In the genomic region with DNA sequence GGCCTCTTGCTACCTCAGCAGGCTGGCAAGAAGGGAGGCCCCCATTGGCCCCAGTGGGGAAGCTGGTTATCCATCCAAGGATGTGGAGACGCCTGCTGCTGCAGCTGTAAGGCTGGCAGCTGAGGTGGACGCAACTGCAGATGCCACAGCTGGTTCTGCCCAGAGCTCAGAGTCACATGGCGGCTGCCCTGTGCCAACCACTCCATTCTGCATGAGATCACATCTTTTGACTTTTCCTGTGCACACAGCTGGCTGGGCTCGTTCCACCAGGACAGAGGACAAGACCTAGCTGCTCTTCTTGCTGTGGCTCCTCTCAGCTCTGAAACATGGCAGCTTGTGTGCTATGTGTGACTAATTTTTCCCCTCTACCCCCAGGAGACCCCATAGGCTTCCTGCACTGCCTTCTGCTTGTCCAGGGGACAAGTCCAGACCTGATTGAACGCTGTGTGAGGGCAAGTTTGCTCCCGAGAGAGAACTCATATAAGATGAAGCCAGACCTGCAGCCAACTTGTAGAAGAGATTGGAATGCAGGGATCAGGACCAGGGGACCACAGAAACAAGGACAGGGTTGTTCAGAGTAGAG, we compare ENCODE assay signal across 11 mouse cellular contexts. TPM values are rescaled to one million over a fixed set of nuclear protein-coding genes. Genes with fewer than 3 reads are reported as not detected.
DNase-seq lines count a peak whose midpoint lies in the region; ATAC-seq and TF ChIP-seq lines count a peak whose summit lies in the region.
"Had no signal": no experiment of that assay in that cellular context is flagged by ENCODE, and none has a peak within 500 bp of the region (broad histone marks: within the 10 kb centered on the region; RNA-seq: fewer than 3 reads in every experiment).

No protein-coding gene starts in this region.

- H3K27ac ChIP-seq in hindbrain, embryonic 10.5 days: peak overlapping the region; percentile 51
- no peak overlapping the region for H3K27ac ChIP-seq in hindbrain, embryonic 11.5 days (ENCODE audit: low read depth, low read length)
- H3K27ac ChIP-seq in forebrain, postnatal 0 days (ENCODE audit: low read depth, low read length): peak overlapping the region; percentile 86; the same call in 1 of the 2 replicates
- H3K27ac ChIP-seq in midbrain, embryonic 13.5 days: peak overlapping the region; percentile 92
- H3K27ac ChIP-seq: liver, embryonic 15.5 days had no signal

- no peak overlapping the region for H3K9ac ChIP-seq in hindbrain, embryonic 11.5 days (ENCODE audit: low read depth, low read length)
- no peak overlapping the region for H3K9ac ChIP-seq in forebrain, postnatal 0 days
- H3K9ac ChIP-seq in midbrain, embryonic 13.5 days (replicated peaks): no peak overlapping the region
- H3K9ac ChIP-seq: liver, embryonic 15.5 days had no signal

- H3K4me2 ChIP-seq in hindbrain, embryonic 11.5 days (replicated peaks; ENCODE audit: low read depth, low read length): no peak overlapping the region
- no peak overlapping the region for H3K4me2 ChIP-seq in forebrain, postnatal 0 days (ENCODE audit: low read depth)
- peak overlapping the region; percentile 53 for H3K4me2 ChIP-seq in midbrain, embryonic 13.5 days (replicated peaks)
- H3K4me2 ChIP-seq: liver, embryonic 15.5 days had no signal

- no peak for ATAC-seq in hindbrain, embryonic 11.5 days (ENCODE audit: low FRiP score)
- ATAC-seq in forebrain, postnatal 0 days: no peak
- peak; percentile 15; the same call in 1 of the 2 replicates for ATAC-seq in midbrain, embryonic 13.5 days

- no peak for TF ChIP-seq CTCF in forebrain, postnatal 0 days (IDR thresholded peaks at IDR 0.05; ENCODE audit: low read depth)

- peaks cover 25% of the 10 kb centered on the region for H3K4me1 ChIP-seq in hindbrain, embryonic 10.5 days (replicated peaks)
- H3K4me1 ChIP-seq in hindbrain, embryonic 11.5 days (replicated peaks; ENCODE audit: control insufficient read depth, insufficient read depth, low read length): no peaks in the 10 kb centered on the region
- H3K4me1 ChIP-seq in forebrain, postnatal 0 days (ENCODE audit: insufficient read depth): peaks cover 25% of the 10 kb centered on the region
- H3K4me1 ChIP-seq in midbrain, embryonic 13.5 days (replicated peaks): peaks cover 24% of the 10 kb centered on the region
- H3K4me1 ChIP-seq: liver, embryonic 15.5 days had no signal

- no peaks in the 10 kb centered on the region for H3K36me3 ChIP-seq in hindbrain, embryonic 10.5 days
- H3K36me3 ChIP-seq in hindbrain, embryonic 11.5 days (ENCODE audit: control insufficient read depth, insufficient read depth, low read length): no peaks in the 10 kb centered on the region
- H3K36me3 ChIP-seq in forebrain, postnatal 0 days (ENCODE audit: insufficient read depth): no peaks in the 10 kb centered on the region
- H3K36me3 ChIP-seq in midbrain, embryonic 13.5 days: no peaks in the 10 kb centered on the region
- H3K36me3 ChIP-seq: liver, embryonic 15.5 days had no signal

- no peak overlapping the region for H3K4me3 ChIP-seq in hindbrain, embryonic 10.5 days
- no peak overlapping the region for H3K4me3 ChIP-seq in hindbrain, embryonic 11.5 days (ENCODE audit: low read depth, low read length)
- no peak overlapping the region for H3K4me3 ChIP-seq in forebrain, postnatal 0 days (ENCODE audit: low read depth, low read length)
- no peak overlapping the region for H3K4me3 ChIP-seq in midbrain, embryonic 13.5 days (replicated peaks)
- H3K4me3 ChIP-seq: liver, embryonic 15.5 days had no signal

- H3K27me3 ChIP-seq in hindbrain, embryonic 10.5 days (ENCODE audit: insufficient read depth, poor library complexity, severe bottlenecking): no peaks in the 10 kb centered on the region
- no peaks in the 10 kb centered on the region for H3K27me3 ChIP-seq in hindbrain, embryonic 11.5 days (ENCODE audit: control insufficient read depth, insufficient read depth, low read length)
- no peaks in the 10 kb centered on the region for H3K27me3 ChIP-seq in forebrain, postnatal 0 days (ENCODE audit: insufficient read depth, low read length)
- H3K27me3 ChIP-seq in midbrain, embryonic 13.5 days: no peaks in the 10 kb centered on the region
- H3K27me3 ChIP-seq: liver, embryonic 15.5 days had no signal

- H3K9me3 ChIP-seq in hindbrain, embryonic 10.5 days: peaks cover 8% of the 10 kb centered on the region; the same call in 1 of the 2 replicates
- no peaks in the 10 kb centered on the region for H3K9me3 ChIP-seq in hindbrain, embryonic 11.5 days (ENCODE audit: control insufficient read depth, low read length)
- 0 out of 2 replicates have a peak, but pooled peaks cover 4% of the 10 kb centered on the region for H3K9me3 ChIP-seq in forebrain, postnatal 0 days (ENCODE audit: low read length)
- H3K9me3 ChIP-seq in midbrain, embryonic 13.5 days: peaks cover 5% of the 10 kb centered on the region
- H3K9me3 ChIP-seq: liver, embryonic 15.5 days had no signal

- DNase-seq in hindbrain, embryonic 10.5 days (ENCODE audit: low spot score): no peak
- DNase-seq in hindbrain, embryonic 11.5 days (ENCODE audit: low spot score): no peak
- peak; percentile 81 for DNase-seq in MN1 (ENCODE audit: low spot score)
- no peak for DNase-seq in forebrain, postnatal 0 days
- DNase-seq in right cerebral cortex, postnatal 14 days: no peak
- DNase-seq in heart, adult 9 months (ENCODE audit: low spot score in 2 of 2): no peak
- DNase-seq: cerebellum, postnatal 14 days; heart, adult 18-20 months; kidney, postnatal 10 days had no signal

- WGBS in hindbrain, embryonic 10.5 days: 70% methylated on average over 6 of the region's 6 CpGs
- 69% methylated on average over 6 of the region's 6 CpGs for WGBS in hindbrain, embryonic 11.5 days
- WGBS in forebrain, postnatal 0 days: 65% methylated on average over 6 of the region's 6 CpGs
- WGBS in midbrain, embryonic 13.5 days: 63% methylated on average over 6 of the region's 6 CpGs

RNA-seq across cellular contexts. Expression of a gene that starts 34.4 kb away (rescaled TPM):
- polyA plus RNA-seq in hindbrain, embryonic 10.5 days (2016; fragmentation: Nextera tagmentation; extraction: Ambion mirVana): 2.0 and 2.1 TPM in 2 replicates
- polyA plus RNA-seq in hindbrain, embryonic 11.5 days (2014; fragmentation: Nextera tagmentation; extraction: Ambion mirVana): 3.3 and 3.5 TPM in 2 replicates
- 37.7 and 40.2 TPM in 2 replicates for total RNA-seq in forebrain, postnatal 0 days (2014; rRNA removed)
- polyA plus RNA-seq in forebrain, postnatal 0 days (2015; fragmentation: Nextera tagmentation; extraction: Ambion mirVana): 2.7 and 3.2 TPM in 2 replicates
- 2.3 TPM in 2 replicates for polyA plus RNA-seq in midbrain, embryonic 13.5 days (2015; fragmentation: Nextera tagmentation; extraction: Ambion mirVana)
